Mouse (Mus musculus) kidney, postnatal 4 days (tissue): ENCODE data around the gene Mocs1.

ENCODE experiments used
- DNase-seq, 2 experiments: peaks; one replicate each; pipeline ENCODE4 v3.0.0; 2021; ENCODE audit warnings: mixed read lengths in 2 of 2

The Mocs1 gene

DNA sequence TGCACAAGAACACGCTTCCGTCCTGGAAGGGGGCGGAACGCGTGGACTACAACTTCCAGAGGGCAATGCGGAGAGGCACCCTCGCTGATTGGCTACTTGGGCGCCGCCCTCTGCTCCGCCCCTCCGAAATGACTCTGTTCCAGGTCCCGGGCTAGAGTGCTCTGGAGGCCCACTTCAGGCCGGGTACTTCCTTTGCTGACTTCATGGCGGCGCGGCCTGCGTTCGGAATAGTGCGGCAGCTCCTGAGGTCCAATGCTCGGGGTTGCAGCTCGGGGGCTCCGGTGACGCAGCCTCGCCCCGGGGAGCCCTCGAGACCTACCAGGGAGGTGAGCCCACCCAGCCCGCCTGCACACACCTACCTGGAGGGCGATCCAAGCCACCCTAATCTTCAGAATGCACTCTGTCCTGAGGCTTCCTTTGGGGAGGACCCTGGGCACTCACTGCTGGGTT lies at the start of gene Mocs1:
Gene Mocs1 (plus strand): TSS at position 124 of the 450 bp plus-strand sequence.
- peak; percentile 96 to 97 for DNase-seq

DNA sequence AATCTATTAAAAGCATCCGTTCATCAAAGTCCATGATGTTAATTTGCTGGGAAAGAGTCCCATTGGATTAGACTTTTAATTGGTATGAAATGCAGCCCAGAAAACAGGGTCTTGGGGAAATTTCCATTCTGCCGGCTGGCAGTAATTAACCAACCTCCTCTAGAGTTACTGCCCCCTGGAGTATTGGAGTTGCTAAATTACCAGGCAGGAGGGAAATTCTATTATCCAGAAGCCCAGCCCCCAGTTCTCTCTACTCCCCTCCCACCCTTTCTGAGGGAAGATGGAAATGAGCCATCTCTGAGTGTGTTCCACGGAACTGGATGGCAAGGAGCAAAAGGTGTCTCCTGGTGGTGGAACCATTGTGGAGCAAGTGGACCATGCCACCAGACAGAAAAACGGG lies 48.5 kb upstream of the Mocs1 start:
- DNase-seq: no peak

- peak in 1 of 2 experiments; percentile 7 for DNase-seq
Observed at GRCm38 (mm10) chr17:49384217-49384943, 43.8 kb upstream of the Mocs1 start.

- no peak for DNase-seq
Observed at GRCm38 (mm10) chr17:49387741-49388140, 40.4 kb upstream of the Mocs1 start.

GRCm38 (mm10) chr17:49392751-49393150 lies 35.4 kb upstream of the Mocs1 start:
- DNase-seq: no peak

DNA sequence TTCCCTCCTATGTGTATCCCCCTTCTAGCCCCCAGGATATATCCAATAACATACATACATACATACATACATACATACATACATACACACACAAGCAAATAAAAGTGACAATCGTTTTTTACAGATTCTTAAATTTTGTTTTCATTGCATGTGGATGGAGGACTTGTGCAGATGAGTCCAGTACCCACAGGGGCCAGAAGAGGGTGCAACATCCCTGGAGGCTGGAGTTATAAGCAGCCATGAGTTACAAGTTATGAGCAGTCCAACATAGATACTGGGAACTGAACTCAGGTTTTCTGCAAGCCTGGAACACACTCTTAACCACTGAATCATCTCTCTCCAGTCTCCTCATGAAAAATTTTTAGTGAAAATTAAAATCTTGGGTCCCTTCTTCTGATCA lies 33.3 kb upstream of the Mocs1 start:
- peak; percentile 53 to 56 for DNase-seq

DNA sequence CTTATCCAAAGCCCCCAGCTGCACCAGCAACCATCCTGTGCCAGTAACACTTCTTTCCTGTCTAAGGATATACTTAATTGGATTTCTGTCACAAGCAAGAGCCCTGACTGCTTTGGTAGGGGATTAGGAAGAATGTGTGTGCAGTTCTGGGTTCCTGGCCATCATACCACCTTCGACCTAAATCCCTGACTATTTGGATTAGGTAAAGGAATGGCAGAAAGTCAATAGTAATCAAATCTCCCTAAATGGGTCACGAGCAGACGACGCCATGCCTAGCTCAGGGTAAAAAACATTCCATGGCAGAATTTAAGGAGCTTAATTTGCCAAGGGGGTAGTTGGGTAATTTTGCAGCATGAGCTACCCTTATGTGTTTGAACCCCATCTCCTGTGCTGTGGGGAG lies 28.6 kb upstream of the Mocs1 start:
- no peak for DNase-seq

- DNase-seq: peak; percentile 86 to 88
Observed at GRCm38 (mm10) chr17:49400130-49400529, 28.0 kb upstream of the Mocs1 start.

GRCm38 (mm10) chr17:49403151-49403550 lies 25.0 kb upstream of the Mocs1 start:
- no peak for DNase-seq

- no peak for DNase-seq
Observed at GRCm38 (mm10) chr17:49405927-49406326, 22.2 kb upstream of the Mocs1 start.

DNA sequence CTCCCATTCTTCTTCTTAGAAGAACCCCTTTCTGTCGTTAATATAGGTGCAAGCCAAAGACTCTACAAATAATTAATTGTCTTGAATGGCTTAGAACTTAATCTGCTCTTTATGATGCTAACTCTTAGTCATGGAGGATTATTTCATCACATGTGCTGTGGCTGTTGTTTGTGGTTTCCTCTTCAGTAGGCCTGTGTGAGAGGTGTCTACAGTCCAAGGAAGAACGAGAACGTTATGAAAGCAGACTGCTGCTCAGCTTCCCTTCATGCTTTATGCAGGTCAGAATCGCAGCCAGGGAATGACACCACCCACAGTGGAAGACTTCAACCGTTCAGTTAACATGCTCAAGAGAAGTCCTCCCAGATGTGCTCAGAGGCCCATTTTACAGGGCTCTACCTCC lies 15.2 kb upstream of the Mocs1 start:
- DNase-seq: no peak

DNA sequence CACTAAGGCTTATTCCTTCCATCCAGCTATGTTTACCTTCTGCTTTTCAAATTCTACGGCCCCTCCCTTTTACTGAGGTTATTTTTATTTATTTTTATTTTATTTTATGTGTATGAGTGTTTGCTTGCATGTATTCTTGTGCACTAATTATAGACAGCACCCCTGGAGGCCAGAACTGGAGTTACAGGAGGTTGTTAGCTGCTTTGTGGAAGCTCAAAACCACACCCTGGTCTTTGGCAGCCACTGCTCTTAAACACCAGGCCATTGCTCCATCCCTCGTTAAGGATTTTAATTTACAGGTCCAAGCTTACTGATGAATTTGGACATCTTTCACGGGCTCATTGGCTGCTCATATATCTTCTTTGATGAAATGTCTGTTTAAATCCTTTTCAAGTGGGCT lies 14.6 kb upstream of the Mocs1 start:
- no peak for DNase-seq

DNA sequence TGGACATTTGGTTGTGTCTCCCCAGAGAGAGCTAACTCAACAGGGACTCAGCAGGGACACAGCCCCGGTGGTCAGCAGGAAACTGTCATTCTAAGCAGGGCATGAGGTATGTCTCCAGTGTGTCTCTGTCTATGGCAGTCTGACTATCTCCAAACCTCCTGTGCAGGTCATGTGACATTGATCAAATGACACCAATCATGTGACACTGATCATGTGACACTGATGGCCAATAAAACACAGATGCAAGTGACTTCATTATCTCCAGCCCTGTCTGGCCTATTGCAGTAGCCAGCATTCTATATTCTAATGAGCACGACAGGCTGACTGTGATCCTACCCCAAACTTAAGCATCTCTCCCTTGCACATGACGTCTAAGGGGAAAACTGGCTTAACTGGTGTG lies 11.9 kb upstream of the Mocs1 start:
- DNase-seq: no peak

DNA sequence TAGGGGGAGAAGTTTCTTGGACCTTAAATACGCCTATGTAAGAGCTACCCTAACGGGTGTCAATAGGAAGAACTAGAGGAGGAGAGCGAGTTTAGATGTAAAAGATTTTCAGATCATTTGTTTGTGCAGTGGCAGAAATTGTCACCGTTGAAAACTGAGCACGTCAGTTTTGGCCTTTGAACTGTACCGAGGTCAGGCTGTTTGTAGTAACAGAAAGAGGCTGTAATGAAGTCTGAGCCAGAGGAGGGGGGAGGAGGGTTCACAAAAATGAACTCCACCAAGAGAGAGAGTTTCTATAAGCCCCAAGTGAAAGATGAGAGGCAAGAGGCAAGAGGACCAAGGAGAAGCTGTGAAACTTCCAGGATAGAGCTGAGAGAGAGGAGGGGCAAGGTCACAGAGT lies 8.3 kb upstream of the Mocs1 start:
- no peak for DNase-seq

- no peak for DNase-seq
Observed at GRCm38 (mm10) chr17:49422286-49423066, 5.7 kb upstream of the Mocs1 start.

- no peak for DNase-seq
Observed at GRCm38 (mm10) chr17:49423067-49423325, 5.2 kb upstream of the Mocs1 start.

DNA sequence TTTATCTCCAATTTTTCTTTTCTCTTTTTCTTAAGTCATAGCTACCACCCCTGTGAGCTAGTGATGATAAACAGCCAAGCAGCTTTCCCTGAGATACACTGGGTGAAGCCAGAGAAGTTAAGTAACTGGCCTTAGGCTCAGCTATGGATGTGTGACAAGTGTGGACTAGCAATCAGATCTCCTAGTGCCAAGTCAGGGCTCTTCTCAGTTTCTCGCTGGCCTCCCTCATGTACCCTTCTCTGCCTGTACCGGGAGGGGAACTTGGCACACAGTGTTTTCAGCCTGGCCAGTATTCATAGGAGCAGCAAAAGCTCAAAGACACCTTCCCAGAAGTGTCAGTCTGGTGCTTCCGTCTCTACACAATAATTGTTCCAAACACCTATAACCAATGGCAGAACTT lies 4.3 kb upstream of the Mocs1 start:
- no peak for DNase-seq

- no peak for DNase-seq
Observed at GRCm38 (mm10) chr17:49427631-49428238, 427 bp upstream of the Mocs1 start.

DNA sequence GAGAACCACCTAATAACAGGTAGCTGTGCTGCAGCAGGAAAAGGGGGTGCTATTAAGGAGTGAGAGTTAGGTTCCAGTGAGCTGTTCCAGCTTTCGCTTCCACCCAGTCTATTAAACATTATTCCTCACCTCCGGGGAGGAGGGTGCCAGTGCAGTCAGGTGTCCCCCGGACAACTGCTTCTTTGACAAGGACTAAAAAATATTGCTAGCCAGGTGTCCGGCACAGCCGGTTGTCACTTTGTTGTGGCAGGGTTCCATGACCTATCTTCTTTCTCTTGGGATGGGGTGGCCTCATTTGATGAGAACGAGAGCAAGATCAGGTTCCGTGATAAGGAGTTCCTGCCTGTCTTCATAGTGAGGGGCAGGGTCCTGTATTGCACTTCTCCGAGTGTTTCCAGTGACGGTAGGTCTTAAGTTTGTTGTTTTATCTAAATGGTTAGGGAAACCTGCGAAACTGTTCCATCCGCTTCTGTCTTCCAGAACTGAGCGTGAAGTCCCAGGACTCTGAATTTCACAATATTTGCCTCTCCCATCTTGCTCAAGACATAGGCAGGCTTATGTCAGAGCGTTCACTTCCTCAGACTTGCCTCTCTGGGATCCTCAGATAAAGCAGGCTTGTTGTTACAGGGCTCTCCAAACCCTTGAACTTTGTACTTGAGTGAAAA lies 721 bp downstream of the Mocs1 start:
- DNase-seq: no peak

GRCm38 (mm10) chr17:49429471-49430129 lies 1.4 kb downstream of the Mocs1 start:
- DNase-seq: no peak

DNA sequence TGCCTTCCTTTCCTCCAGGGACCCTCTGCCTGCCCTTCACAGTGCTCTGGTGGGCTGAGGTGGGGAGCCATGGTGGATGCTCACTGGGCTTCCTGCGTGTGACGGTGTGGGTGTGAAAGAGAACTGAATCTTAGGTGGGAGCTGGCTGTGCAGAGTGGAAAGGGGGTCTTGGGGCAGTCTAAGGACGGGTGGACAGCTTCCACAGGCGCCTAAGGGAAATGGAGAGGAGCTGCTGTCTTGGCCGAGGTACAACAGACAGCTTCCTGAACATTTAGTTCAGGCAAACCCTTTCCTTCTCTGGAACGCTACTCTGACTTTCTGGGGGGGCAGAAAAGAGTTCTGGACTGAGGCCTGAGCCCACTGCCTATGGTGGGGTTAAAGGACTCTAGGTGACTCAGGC lies 2.0 kb downstream of the Mocs1 start:
- DNase-seq: no peak

DNA sequence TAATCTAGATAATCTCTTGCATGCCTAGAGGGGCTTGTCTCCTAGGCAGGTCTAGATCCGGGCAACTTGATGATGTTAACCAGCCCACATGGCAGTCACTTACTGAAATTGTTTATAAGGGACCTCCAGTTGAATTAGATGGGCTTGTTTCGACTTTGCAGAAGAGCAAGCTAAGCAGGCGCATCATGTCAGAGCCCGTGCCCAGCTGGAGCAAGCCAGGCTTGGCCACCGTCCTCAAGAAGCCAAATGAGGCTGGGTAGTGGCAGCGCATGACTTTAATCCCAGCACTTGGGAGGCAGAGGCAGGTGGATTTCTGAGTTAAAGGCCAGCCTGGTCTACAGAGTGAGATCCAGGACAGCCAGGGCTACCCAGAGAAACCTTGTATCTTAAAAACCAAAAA lies 3.0 kb downstream of the Mocs1 start:
- no peak for DNase-seq
